Mouse (Mus musculus): ENCODE measurements around the gene Nup153.

- TF ChIP-seq CTCF (IDR thresholded peaks at IDR 0.05; ENCODE audit: low read depth) (no peak), EP300 (IDR thresholded peaks at IDR 0.05; ENCODE audit: low read depth) (no peak)
These were observed 37.6 kb upstream of the Nup153 start for GRCm38 (mm10) chr13:46765361-46765760.

All from liver, postnatal 0 days (tissue).